Mouse (Mus musculus): Measurements from ENCODE around the gene Spn. TPM values are rescaled to one million over a fixed set of nuclear protein-coding genes. Genes with fewer than 3 reads are reported as not detected.

The Spn gene
- polyA plus RNA-seq, 1 experiment from 2014 or later, result 1.3 TPM

DNA sequence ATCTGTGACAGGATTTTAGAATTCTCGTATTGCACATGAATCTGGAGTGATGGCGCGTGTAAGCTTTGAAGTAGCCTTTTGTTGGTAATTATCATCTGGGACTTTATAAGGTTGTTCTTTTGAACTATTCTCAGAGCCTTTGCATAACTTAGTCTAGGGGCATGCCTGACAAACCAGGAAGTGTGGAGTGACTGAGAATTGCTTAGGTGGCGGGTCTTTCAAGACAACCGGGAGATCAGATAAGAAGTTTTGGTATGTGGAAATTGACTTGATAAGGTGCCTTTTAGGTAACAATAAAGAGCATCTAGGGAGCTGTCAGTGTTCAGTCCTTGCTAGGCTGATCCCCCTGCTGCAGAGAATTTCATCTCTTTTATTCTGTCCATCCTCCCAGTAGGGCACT, 28.9 kb upstream of the Spn start:
- Histone ChIP-seq H3K4me1 (ENCODE audit: control insufficient read depth, insufficient read depth, low read length) (no peaks in the 10 kb centered on the region), H3K27me3 (ENCODE audit: control insufficient read depth, insufficient read depth, low read length) (no peaks in the 10 kb centered on the region), H3K27ac (ENCODE audit: low read length) (no peak overlapping the region), H3K4me3 (replicated peaks; ENCODE audit: low read length) (no peak overlapping the region), H3K9me3 (replicated peaks; ENCODE audit: control insufficient read depth, low read length) (no peaks in the 10 kb centered on the region), H3K9ac (ENCODE audit: low read length) (no peak overlapping the region), H3K36me3 (ENCODE audit: control insufficient read depth, insufficient read depth, low read length) (no peaks in the 10 kb centered on the region), H3K4me2 (ENCODE audit: low read depth, low read length) (no peak overlapping the region)
- WGBS, result 74% methylated on average over 5 of the region's 5 CpGs
- ATAC-seq (ENCODE audit: insufficient read depth, low FRiP score), result no peak

DNA sequence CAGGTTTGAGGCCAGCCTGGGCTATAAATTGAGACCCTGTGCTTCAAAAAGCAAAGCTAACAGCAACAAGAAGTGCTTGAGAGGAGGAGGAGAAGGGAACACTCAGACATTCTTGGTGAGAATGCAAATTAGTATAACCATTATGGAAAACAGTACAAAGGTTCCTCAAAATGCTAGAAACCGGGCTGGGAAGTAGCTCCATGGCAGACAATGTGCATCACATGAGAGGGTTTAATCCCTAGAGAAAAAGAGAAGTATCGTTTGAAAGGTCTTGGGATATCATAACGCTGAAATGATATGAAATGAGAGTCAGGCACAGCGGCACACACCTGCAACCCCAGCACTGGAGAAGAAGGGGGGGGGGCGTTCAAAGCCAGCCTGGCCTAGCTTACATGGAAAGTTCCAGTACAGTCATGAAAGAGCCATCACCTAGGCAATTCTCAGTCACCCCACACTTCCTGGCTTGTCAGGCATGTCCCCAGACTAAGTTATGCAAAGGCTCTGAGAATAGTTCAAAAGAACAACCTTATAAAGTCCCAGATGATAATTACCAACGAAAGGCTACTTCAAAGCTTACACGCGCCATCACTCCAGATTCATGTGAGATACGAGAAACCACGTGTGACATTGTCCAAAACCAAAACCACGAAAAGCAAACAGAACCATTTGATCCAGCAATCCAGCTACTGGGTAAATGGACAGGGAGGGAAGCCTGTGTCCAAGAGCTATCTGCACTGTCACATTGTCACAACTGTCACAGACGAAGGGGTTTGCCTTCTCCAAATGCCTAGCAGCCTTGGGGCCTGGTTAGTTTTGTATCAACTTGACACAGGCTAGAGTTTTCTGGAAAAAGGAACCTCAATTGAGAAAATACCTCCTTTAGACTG, 28.2 kb upstream of the Spn start:
- no peak for ATAC-seq (ENCODE audit: insufficient read depth, low FRiP score)
- H3K27ac ChIP-seq (ENCODE audit: low read length), result no peak overlapping the region
- H3K4me1 ChIP-seq (ENCODE audit: control insufficient read depth, insufficient read depth, low read length), result no peaks in the 10 kb centered on the region
- no peaks in the 10 kb centered on the region for H3K9me3 ChIP-seq (replicated peaks; ENCODE audit: control insufficient read depth, low read length)
- WGBS, result 81% methylated on average over 12 of the region's 12 CpGs
- H3K9ac ChIP-seq (ENCODE audit: low read length), result no peak overlapping the region
- no peak overlapping the region for H3K4me2 ChIP-seq (ENCODE audit: low read depth, low read length)
- H3K36me3 ChIP-seq (ENCODE audit: control insufficient read depth, insufficient read depth, low read length), result no peaks in the 10 kb centered on the region
- no peak overlapping the region for H3K4me3 ChIP-seq (replicated peaks; ENCODE audit: low read length)
- H3K27me3 ChIP-seq (ENCODE audit: control insufficient read depth, insufficient read depth, low read length), result no peaks in the 10 kb centered on the region

DNA sequence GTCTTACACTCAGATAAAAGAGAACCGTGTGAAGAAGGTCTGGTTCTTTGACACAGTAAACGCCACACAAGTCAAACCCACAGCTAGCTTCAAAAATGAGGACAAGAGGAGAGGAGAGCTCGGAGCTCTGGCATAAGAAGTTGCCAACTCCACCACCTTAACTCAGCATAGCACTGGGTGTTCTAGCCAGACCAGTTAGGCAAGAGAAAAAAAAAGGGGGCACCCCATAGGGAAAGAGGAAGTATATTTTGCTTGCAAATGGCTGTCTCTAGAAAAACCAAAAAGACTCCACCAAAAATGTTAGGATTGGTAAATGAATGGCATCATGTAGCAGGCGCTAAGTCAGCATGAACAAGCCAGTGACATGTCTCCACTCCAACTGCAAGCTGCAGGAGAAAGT, 26.4 kb upstream of the Spn start:
- Histone ChIP-seq H3K4me3 (replicated peaks; ENCODE audit: low read length) (no peak overlapping the region), H3K4me1 (ENCODE audit: control insufficient read depth, insufficient read depth, low read length) (no peaks in the 10 kb centered on the region), H3K27me3 (ENCODE audit: control insufficient read depth, insufficient read depth, low read length) (no peaks in the 10 kb centered on the region), H3K4me2 (ENCODE audit: low read depth, low read length) (no peak overlapping the region), H3K36me3 (ENCODE audit: control insufficient read depth, insufficient read depth, low read length) (no peaks in the 10 kb centered on the region), H3K9me3 (replicated peaks; ENCODE audit: control insufficient read depth, low read length) (no peaks in the 10 kb centered on the region), H3K27ac (ENCODE audit: low read length) (no peak overlapping the region), H3K9ac (ENCODE audit: low read length) (no peak overlapping the region)
- 85% methylated on average over 4 of the region's 4 CpGs for WGBS
- no peak for ATAC-seq (ENCODE audit: insufficient read depth, low FRiP score)

GRCm38 (mm10) chr7:127162546-127162945, 24.9 kb upstream of the Spn start:
- ATAC-seq (ENCODE audit: insufficient read depth, low FRiP score), result no peak
- WGBS, result 80% methylated on average over 5 of the region's 5 CpGs
- Histone ChIP-seq H3K27me3 (ENCODE audit: control insufficient read depth, insufficient read depth, low read length) (no peaks in the 10 kb centered on the region), H3K4me3 (replicated peaks; ENCODE audit: low read length) (no peak overlapping the region), H3K4me2 (ENCODE audit: low read depth, low read length) (no peak overlapping the region), H3K36me3 (ENCODE audit: control insufficient read depth, insufficient read depth, low read length) (no peaks in the 10 kb centered on the region), H3K9ac (ENCODE audit: low read length) (no peak overlapping the region), H3K27ac (ENCODE audit: low read length) (no peak overlapping the region), H3K9me3 (replicated peaks; ENCODE audit: control insufficient read depth, low read length) (no peaks in the 10 kb centered on the region), H3K4me1 (ENCODE audit: control insufficient read depth, insufficient read depth, low read length) (no peaks in the 10 kb centered on the region)

DNA sequence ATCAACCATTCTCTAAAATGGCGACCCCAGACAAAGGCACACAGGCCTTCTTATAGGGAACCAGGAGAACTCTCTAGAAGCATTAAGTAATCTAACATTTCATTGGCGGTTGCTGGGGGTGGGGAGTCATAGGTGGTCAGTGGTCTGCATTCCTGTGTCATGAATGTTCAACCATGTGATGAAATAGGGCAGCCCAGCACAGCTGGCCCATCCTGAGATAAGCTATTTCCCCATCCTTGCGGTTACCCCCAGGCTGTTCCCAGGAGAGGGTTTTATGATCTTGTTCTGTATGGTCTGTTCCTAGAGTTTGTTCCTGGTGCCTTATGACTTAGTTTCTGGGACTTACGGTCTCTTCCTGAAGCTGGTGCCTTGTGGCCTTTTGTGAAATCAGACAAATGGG, 19.9 kb upstream of the Spn start:
- no peaks in the 10 kb centered on the region for H3K36me3 ChIP-seq (ENCODE audit: control insufficient read depth, insufficient read depth, low read length)
- no peaks in the 10 kb centered on the region for H3K4me1 ChIP-seq (ENCODE audit: control insufficient read depth, insufficient read depth, low read length)
- H3K4me2 ChIP-seq (ENCODE audit: low read depth, low read length), result no peak overlapping the region
- no peak overlapping the region for H3K9ac ChIP-seq (ENCODE audit: low read length)
- no peak for ATAC-seq (ENCODE audit: insufficient read depth, low FRiP score)
- H3K4me3 ChIP-seq (replicated peaks; ENCODE audit: low read length), result no peak overlapping the region
- 81% methylated on average over 4 of the region's 4 CpGs for WGBS
- no peak overlapping the region for H3K27ac ChIP-seq (ENCODE audit: low read length)
- no peaks in the 10 kb centered on the region for H3K9me3 ChIP-seq (replicated peaks; ENCODE audit: control insufficient read depth, low read length)
- no peaks in the 10 kb centered on the region for H3K27me3 ChIP-seq (ENCODE audit: control insufficient read depth, insufficient read depth, low read length)

- no peaks in the 10 kb centered on the region for H3K36me3 ChIP-seq (ENCODE audit: control insufficient read depth, insufficient read depth, low read length)
- no peak overlapping the region for H3K4me2 ChIP-seq (ENCODE audit: low read depth, low read length)
- no peak overlapping the region for H3K9ac ChIP-seq (ENCODE audit: low read length)
- no peaks in the 10 kb centered on the region for H3K9me3 ChIP-seq (replicated peaks; ENCODE audit: control insufficient read depth, low read length)
- no peak overlapping the region for H3K4me3 ChIP-seq (replicated peaks; ENCODE audit: low read length)
- H3K4me1 ChIP-seq (ENCODE audit: control insufficient read depth, insufficient read depth, low read length), result no peaks in the 10 kb centered on the region
- 52% methylated on average over 3 of the region's 3 CpGs for WGBS
- H3K27me3 ChIP-seq (ENCODE audit: control insufficient read depth, insufficient read depth, low read length), result no peaks in the 10 kb centered on the region
- no peak overlapping the region for H3K27ac ChIP-seq (ENCODE audit: low read length)
- no peak for ATAC-seq (ENCODE audit: insufficient read depth, low FRiP score)
These were observed 15.9 kb upstream of the Spn start for GRCm38 (mm10) chr7:127153477-127153876.

DNA sequence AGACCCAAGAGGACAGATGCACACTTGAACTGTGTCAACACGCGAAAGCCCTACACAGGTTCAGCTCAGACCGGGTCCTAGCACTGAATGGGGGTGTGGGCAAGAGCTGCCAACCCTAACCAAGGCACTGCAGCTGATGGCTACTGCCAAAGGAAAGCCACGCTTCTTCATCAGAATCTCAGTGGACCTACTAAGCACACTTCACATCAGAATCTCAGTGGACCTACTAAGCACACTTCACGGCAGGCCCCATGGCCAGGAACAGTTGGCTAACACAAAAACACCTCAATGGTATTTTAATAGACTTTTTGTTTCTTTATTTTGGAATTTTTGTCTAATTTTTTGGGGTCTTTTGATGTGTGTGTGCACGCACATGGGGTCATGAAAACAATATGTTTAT, 14.8 kb upstream of the Spn start:
- Histone ChIP-seq H3K4me3 (replicated peaks; ENCODE audit: low read length) (no peak overlapping the region), H3K36me3 (ENCODE audit: control insufficient read depth, insufficient read depth, low read length) (no peaks in the 10 kb centered on the region), H3K4me1 (ENCODE audit: control insufficient read depth, insufficient read depth, low read length) (no peaks in the 10 kb centered on the region), H3K27me3 (ENCODE audit: control insufficient read depth, insufficient read depth, low read length) (no peaks in the 10 kb centered on the region), H3K4me2 (ENCODE audit: low read depth, low read length) (no peak overlapping the region), H3K9me3 (replicated peaks; ENCODE audit: control insufficient read depth, low read length) (no peaks in the 10 kb centered on the region), H3K9ac (ENCODE audit: low read length) (no peak overlapping the region), H3K27ac (ENCODE audit: low read length) (no peak overlapping the region)
- ATAC-seq (ENCODE audit: insufficient read depth, low FRiP score), result no peak
- WGBS, result 91% methylated on average over 6 of the region's 6 CpGs

DNA sequence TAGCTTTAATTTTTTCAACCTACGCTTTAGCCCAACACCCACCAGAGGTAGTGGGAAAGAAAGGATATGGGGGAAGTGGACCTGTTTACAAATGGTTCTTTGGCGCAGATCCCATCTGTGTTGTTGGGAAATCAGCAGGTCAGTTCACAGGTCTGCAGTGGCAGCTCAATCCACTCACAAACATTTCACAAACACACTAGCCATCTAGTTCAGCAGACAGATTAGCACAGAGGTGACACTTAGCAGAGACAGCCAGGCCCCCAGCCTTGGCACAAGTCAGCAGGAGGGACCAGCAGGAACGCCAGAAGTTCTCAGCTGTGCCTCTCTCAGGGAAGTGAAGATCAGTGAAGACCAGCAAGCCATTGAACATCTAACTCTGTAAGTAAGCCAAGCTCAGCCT, 10.3 kb upstream of the Spn start:
- no peak overlapping the region for H3K27ac ChIP-seq (ENCODE audit: low read length)
- H3K9me3 ChIP-seq (replicated peaks; ENCODE audit: control insufficient read depth, low read length), result no peaks in the 10 kb centered on the region
- H3K9ac ChIP-seq (ENCODE audit: low read length), result no peak overlapping the region
- no peak for ATAC-seq (ENCODE audit: insufficient read depth, low FRiP score)
- H3K4me1 ChIP-seq (ENCODE audit: control insufficient read depth, insufficient read depth, low read length), result no peaks in the 10 kb centered on the region
- H3K4me3 ChIP-seq (replicated peaks; ENCODE audit: low read length), result no peak overlapping the region
- H3K4me2 ChIP-seq (ENCODE audit: low read depth, low read length), result no peak overlapping the region
- no peaks in the 10 kb centered on the region for H3K27me3 ChIP-seq (ENCODE audit: control insufficient read depth, insufficient read depth, low read length)
- H3K36me3 ChIP-seq (ENCODE audit: control insufficient read depth, insufficient read depth, low read length), result no peaks in the 10 kb centered on the region
- WGBS, result 48% methylated on average over 3 of the region's 3 CpGs

DNA sequence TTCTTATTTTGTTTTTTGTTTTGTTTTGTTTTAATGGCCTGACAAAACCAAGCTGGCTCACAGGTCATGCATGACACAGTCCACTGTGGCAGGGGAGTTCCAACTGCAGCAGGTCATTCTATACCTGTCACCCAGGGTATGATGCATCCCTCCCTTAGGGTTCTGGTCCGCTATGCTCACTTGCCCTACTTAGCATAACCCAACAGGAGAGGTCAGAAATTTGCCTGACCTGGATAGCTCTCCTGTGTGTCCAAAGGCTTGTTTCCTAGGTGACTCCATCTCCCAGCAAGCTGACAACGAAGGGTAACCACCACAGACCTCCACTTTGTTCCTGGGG, 8.6 kb upstream of the Spn start:
- no peak for ATAC-seq (ENCODE audit: insufficient read depth, low FRiP score)

More for the DNA sequence above, 8.6 kb upstream of the Spn start:
- Histone ChIP-seq H3K36me3 (ENCODE audit: control insufficient read depth, insufficient read depth, low read length) (no peaks in the 10 kb centered on the region), H3K4me1 (ENCODE audit: control insufficient read depth, insufficient read depth, low read length) (no peaks in the 10 kb centered on the region), H3K27me3 (ENCODE audit: control insufficient read depth, insufficient read depth, low read length) (no peaks in the 10 kb centered on the region), H3K9me3 (replicated peaks; ENCODE audit: control insufficient read depth, low read length) (no peaks in the 10 kb centered on the region), H3K4me3 (replicated peaks; ENCODE audit: low read length) (no peak overlapping the region), H3K4me2 (ENCODE audit: low read depth, low read length) (no peak overlapping the region), H3K9ac (ENCODE audit: low read length) (no peak overlapping the region), H3K27ac (ENCODE audit: low read length) (no peak overlapping the region)
- WGBS, result 63% methylated on average over 2 of the region's 2 CpGs

All from stomach, embryonic 16.5 days (tissue).